Mouse (Mus musculus): ENCODE data around the gene Fam163a. TPM values are rescaled to one million over a fixed set of nuclear protein-coding genes. Genes with fewer than 3 reads are reported as not detected.

The Fam163a gene
- polyA plus RNA-seq, 1 experiment, result not detected

DNA sequence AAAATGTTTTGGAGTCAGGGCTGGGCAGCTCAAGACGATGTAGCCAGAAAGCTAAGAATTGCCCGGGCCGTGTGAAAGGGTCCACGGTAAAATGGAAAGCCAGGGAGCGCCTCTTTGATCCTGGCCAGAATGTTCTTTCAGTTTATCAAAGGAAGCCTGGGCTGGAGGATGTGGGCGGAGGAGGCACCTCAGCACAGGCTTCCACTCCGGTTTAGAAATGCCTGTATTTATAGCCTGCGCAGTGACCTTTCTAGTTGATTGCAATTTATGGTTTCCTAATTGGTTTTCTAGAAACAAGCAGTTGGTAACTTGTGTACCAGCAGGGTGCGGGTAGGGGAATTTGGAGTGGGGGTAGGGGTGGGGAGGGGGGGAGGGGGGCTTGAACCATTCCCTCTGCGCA lies 96.4 kb downstream of the Fam163a start:
- no peaks in the 10 kb centered on the region for H3K27me3 ChIP-seq (ENCODE audit: control insufficient read depth, insufficient read depth, insufficient read length)
- H3K4me3 ChIP-seq (ENCODE audit: insufficient read depth, poor library complexity, severe bottlenecking), result no peak overlapping the region
- TF ChIP-seq FOSL1 (IDR thresholded peaks at IDR 0.05; ENCODE audit: insufficient read depth, low read length, poor library complexity, severe bottlenecking), result no peak
- TF ChIP-seq CEBPB (IDR thresholded peaks at IDR 0.05; ENCODE audit: low read depth), result no peak
- H3K36me3 ChIP-seq (ENCODE audit: control insufficient read depth, insufficient read depth), result no peaks in the 10 kb centered on the region
- no peaks in the 10 kb centered on the region for H3K79me3 ChIP-seq (ENCODE audit: low read depth)
- no peaks in the 10 kb centered on the region for H3K79me2 ChIP-seq (ENCODE audit: control insufficient read depth, insufficient read depth)
- H3ac ChIP-seq (ENCODE audit: control insufficient read depth, insufficient read length, low read depth), result no peak overlapping the region

DNA sequence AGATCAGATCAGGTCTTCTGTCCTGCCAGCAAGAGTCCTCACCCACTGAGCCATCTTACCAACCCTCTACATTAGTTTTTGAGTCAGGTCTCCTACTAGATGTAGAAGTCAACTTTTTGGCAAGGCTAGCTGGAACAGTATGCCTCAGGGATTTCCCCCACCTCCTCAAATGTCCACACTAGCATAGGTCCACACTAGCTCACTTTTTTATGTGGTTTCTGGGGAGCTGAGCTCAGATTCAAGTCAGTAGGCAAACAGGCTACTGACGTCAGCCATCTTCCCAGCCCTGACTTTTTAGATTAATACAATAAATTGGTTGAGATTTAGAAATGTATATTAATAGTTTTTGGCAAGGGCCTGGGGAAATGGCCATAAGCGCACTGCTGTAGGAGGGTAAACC lies 97.4 kb downstream of the Fam163a start:
- H3K79me2 ChIP-seq (ENCODE audit: control insufficient read depth, insufficient read depth), result no peaks in the 10 kb centered on the region
- H3K27me3 ChIP-seq (ENCODE audit: control insufficient read depth, insufficient read depth, insufficient read length), result no peaks in the 10 kb centered on the region
- H3K79me3 ChIP-seq (ENCODE audit: low read depth), result no peaks in the 10 kb centered on the region
- H3K36me3 ChIP-seq (ENCODE audit: control insufficient read depth, insufficient read depth), result no peaks in the 10 kb centered on the region
- no peak for TF ChIP-seq CTCF (IDR thresholded peaks at IDR 0.05; ENCODE audit: control insufficient read depth, insufficient read depth, insufficient read length)
- no peak for TF ChIP-seq MAX (IDR thresholded peaks at IDR 0.05)
- TF ChIP-seq MYOG (IDR thresholded peaks at IDR 0.05; ENCODE audit: control insufficient read depth, extremely low read depth, insufficient read length), result no peak
- no peak for TF ChIP-seq USF1 (IDR thresholded peaks at IDR 0.05; ENCODE audit: low read depth)
- TF ChIP-seq CEBPB (IDR thresholded peaks at IDR 0.05; ENCODE audit: low read depth), result no peak
- H3K4me3 ChIP-seq (ENCODE audit: insufficient read depth, poor library complexity, severe bottlenecking), result no peak overlapping the region
- no peak overlapping the region for H3ac ChIP-seq (ENCODE audit: control insufficient read depth, insufficient read length, low read depth)

DNA sequence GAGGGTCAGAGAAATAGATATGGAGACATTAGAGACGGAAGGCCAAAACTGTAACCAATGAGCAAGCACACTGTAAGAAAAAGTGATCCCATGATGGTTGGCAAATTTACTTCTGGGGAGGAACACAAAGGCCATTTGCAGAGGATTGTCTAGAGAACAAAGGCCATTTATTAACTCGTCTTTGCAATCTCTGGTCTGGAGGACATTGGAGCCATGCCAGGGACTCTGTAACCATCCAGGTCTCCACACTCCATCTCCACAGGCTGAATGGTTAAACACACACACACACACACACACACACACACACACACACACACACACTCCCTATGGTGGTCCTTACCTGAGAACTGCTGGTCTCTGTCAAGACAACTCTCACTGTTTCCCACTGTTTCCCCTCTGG lies 99.4 kb downstream of the Fam163a start:
- no peak overlapping the region for H3K4me3 ChIP-seq (ENCODE audit: insufficient read depth, poor library complexity, severe bottlenecking)
- H3ac ChIP-seq (ENCODE audit: control insufficient read depth, insufficient read length, low read depth), result no peak overlapping the region
- no peaks in the 10 kb centered on the region for H3K79me2 ChIP-seq (ENCODE audit: control insufficient read depth, insufficient read depth)
- no peaks in the 10 kb centered on the region for H3K27me3 ChIP-seq (ENCODE audit: control insufficient read depth, insufficient read depth, insufficient read length)
- TF ChIP-seq USF1 (IDR thresholded peaks at IDR 0.05; ENCODE audit: low read depth), result no peak
- TF ChIP-seq CEBPB (IDR thresholded peaks at IDR 0.05; ENCODE audit: low read depth), result no peak
- TF ChIP-seq FOSL1 (IDR thresholded peaks at IDR 0.05; ENCODE audit: insufficient read depth, low read length, poor library complexity, severe bottlenecking), result no peak
- no peak for TF ChIP-seq MYOD1 (IDR thresholded peaks at IDR 0.05; ENCODE audit: control insufficient read depth, insufficient read length, low read depth)
- TF ChIP-seq CTCF (IDR thresholded peaks at IDR 0.05; ENCODE audit: control insufficient read depth, insufficient read depth, insufficient read length), result no peak
- no peak for TF ChIP-seq MYOG (IDR thresholded peaks at IDR 0.05; ENCODE audit: control insufficient read depth, extremely low read depth, insufficient read length)
- no peak for TF ChIP-seq MAX (IDR thresholded peaks at IDR 0.05)
- no peaks in the 10 kb centered on the region for H3K79me3 ChIP-seq (ENCODE audit: low read depth)
- no peaks in the 10 kb centered on the region for H3K36me3 ChIP-seq (ENCODE audit: control insufficient read depth, insufficient read depth)

DNA sequence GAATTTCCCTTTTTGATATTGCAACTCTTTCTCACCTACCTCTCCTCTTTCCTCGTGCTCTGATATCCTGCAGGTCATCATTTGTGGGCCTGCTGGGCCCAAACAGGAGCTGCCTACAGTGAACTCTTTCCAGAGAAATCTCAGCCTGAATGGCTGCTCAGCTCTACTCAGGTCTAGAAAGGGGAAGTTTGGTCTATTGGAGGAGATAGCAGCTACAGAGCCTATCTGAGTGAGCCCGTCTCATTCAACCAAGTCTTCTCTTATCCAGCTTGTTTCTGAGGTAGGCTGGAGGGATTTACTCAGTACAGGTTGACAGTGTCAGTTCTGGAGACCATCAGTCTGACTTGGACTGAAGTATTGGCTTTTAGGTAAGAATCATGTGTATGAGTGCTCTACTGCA lies 101.1 kb downstream of the Fam163a start:
- Histone ChIP-seq H3K36me3 (ENCODE audit: control insufficient read depth, insufficient read depth) (no peaks in the 10 kb centered on the region), H3ac (ENCODE audit: control insufficient read depth, insufficient read length, low read depth) (no peak overlapping the region), H3K27me3 (ENCODE audit: control insufficient read depth, insufficient read depth, insufficient read length) (no peaks in the 10 kb centered on the region), H3K4me3 (ENCODE audit: insufficient read depth, poor library complexity, severe bottlenecking) (no peak overlapping the region), H3K79me2 (ENCODE audit: control insufficient read depth, insufficient read depth) (no peaks in the 10 kb centered on the region), H3K79me3 (ENCODE audit: low read depth) (no peaks in the 10 kb centered on the region)
- TF ChIP-seq MYOD1 (IDR thresholded peaks at IDR 0.05; ENCODE audit: control insufficient read depth, insufficient read length, low read depth) (no peak), USF1 (IDR thresholded peaks at IDR 0.05; ENCODE audit: low read depth) (no peak), FOSL1 (IDR thresholded peaks at IDR 0.05; ENCODE audit: insufficient read depth, low read length, poor library complexity, severe bottlenecking) (no peak), MYOG (IDR thresholded peaks at IDR 0.05; ENCODE audit: control insufficient read depth, extremely low read depth, insufficient read length) (no peak), CEBPB (IDR thresholded peaks at IDR 0.05; ENCODE audit: low read depth) (no peak), CTCF (IDR thresholded peaks at IDR 0.05; ENCODE audit: control insufficient read depth, insufficient read depth, insufficient read length) (no peak), MAX (IDR thresholded peaks at IDR 0.05) (no peak)

DNA sequence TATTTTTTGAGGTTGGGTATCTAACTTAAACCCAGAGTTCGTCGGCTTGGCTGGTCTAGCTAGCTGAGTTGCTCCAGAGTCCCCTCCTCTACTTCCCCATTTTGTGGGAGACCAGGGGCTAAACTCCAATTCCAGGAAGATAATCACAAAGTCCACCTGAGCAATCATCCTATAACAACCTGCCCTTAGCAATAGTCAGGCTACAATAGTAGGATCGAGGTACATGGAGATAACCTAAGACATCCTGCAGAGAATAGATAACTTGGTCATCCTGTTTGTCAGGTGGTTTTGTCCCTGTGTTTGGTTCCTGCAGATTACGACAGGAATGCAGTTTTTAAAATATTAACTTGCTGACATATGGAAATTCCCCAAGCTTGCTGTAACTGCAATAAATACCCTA lies 113.0 kb downstream of the Fam163a start:
- no peak overlapping the region for H3K4me3 ChIP-seq (ENCODE audit: insufficient read depth, poor library complexity, severe bottlenecking)
- H3K79me3 ChIP-seq (ENCODE audit: low read depth), result no peaks in the 10 kb centered on the region
- H3K36me3 ChIP-seq (ENCODE audit: control insufficient read depth, insufficient read depth), result no peaks in the 10 kb centered on the region
- H3ac ChIP-seq (ENCODE audit: control insufficient read depth, insufficient read length, low read depth), result no peak overlapping the region
- H3K27me3 ChIP-seq (ENCODE audit: control insufficient read depth, insufficient read depth, insufficient read length), result no peaks in the 10 kb centered on the region
- TF ChIP-seq FOSL1 (IDR thresholded peaks at IDR 0.05; ENCODE audit: insufficient read depth, low read length, poor library complexity, severe bottlenecking) (no peak), USF1 (IDR thresholded peaks at IDR 0.05; ENCODE audit: low read depth) (no peak), CTCF (IDR thresholded peaks at IDR 0.05; ENCODE audit: control insufficient read depth, insufficient read depth, insufficient read length) (no peak)
- H3K79me2 ChIP-seq (ENCODE audit: control insufficient read depth, insufficient read depth), result no peaks in the 10 kb centered on the region

DNA sequence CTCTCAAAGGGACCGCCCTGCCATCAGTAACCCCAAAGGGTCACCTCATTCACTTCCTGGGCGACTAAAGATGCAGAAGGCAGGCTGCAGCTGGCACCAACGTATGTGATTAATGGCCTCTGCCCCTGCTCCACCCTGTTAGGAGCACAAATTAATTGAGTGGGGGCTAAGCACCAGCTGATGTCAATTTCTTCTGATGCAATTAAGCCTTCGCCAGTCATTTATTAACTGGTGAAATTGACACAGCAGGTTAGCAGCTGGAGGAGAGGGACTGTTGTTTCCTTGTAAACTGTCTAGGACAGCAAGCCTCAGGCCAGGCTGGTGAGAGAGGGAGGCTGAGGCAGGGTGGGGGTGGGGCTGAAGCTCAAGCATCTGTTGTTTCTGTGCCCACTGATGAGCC lies 114.8 kb downstream of the Fam163a start:
- Histone ChIP-seq H3K4me3 (ENCODE audit: insufficient read depth, poor library complexity, severe bottlenecking) (no peak overlapping the region), H3K79me2 (ENCODE audit: control insufficient read depth, insufficient read depth) (no peaks in the 10 kb centered on the region), H3K79me3 (ENCODE audit: low read depth) (no peaks in the 10 kb centered on the region), H3ac (ENCODE audit: control insufficient read depth, insufficient read length, low read depth) (no peak overlapping the region), H3K36me3 (ENCODE audit: control insufficient read depth, insufficient read depth) (no peaks in the 10 kb centered on the region), H3K27me3 (ENCODE audit: control insufficient read depth, insufficient read depth, insufficient read length) (no peaks in the 10 kb centered on the region)
- TF ChIP-seq USF1 (IDR thresholded peaks at IDR 0.05; ENCODE audit: low read depth) (no peak), CTCF (IDR thresholded peaks at IDR 0.05; ENCODE audit: control insufficient read depth, insufficient read depth, insufficient read length) (no peak), MYOG (IDR thresholded peaks at IDR 0.05; ENCODE audit: control insufficient read depth, extremely low read depth, insufficient read length) (no peak), MAX (IDR thresholded peaks at IDR 0.05) (no peak), CEBPB (IDR thresholded peaks at IDR 0.05; ENCODE audit: low read depth) (no peak), MYOD1 (IDR thresholded peaks at IDR 0.05; ENCODE audit: control insufficient read depth, insufficient read length, low read depth) (no peak), FOSL1 (IDR thresholded peaks at IDR 0.05; ENCODE audit: insufficient read depth, low read length, poor library complexity, severe bottlenecking) (no peak)

Measured in C2C12 (cell line).